Mouse (Mus musculus): ENCODE results near the gene Nova1. TPM values are rescaled to one million over a fixed set of nuclear protein-coding genes. Genes with fewer than 3 reads are reported as not detected.

Gene Nova1
- polyA plus RNA-seq (2014; fragmentation: Nextera tagmentation; extraction: Ambion mirVana), result 1.5 and 2.2 TPM in 2 replicates

DNA sequence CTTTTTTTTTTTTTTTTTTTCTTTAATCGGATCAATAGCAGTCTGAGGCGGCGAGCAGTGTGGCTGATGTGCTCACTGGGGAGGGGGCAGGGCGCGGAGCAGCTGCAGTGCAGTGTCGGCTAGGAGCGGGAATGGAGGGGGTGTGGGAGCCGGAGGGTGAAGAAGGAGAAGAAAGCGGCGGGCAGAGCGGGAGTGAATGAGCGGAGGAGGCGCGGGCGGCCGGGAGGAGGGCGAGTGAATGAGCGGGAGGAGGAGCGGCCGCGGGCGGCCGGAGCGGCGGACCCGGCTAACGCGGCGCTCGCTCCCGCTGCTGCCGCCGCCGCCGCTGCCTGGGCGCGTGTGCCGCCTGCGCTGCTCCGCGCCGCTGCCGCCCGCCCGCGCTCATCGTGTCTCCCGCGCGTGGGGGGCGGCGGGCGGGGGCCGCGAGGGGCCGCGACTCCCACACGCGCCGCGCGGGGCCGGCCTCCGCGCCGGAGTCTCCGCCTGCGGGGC, at the start of gene Nova1:
Gene Nova1 (minus strand): TSS at position 74 of the 492 bp plus-strand sequence.
- Histone ChIP-seq H3K4me3 (ENCODE audit: low read depth, low read length) (peak within 1 kb of the TSS; percentile 76), H3K4me1 (ENCODE audit: control insufficient read depth, insufficient read depth, low read length) (peaks cover 8% of the 10 kb centered on the region; the same call in 1 of the 2 replicates), H3K27ac (replicated peaks; ENCODE audit: low read depth, low read length) (peak within 1 kb of the TSS; percentile 84), H3K9ac (ENCODE audit: low read depth, low read length) (peak within 1 kb of the TSS; percentile 73), H3K4me2 (ENCODE audit: low read depth, low read length) (peak within 1 kb of the TSS; percentile 89), H3K27me3 (replicated peaks; ENCODE audit: control insufficient read depth, insufficient read depth, low read length) (peaks cover 23% of the 10 kb centered on the region), H3K9me3 (ENCODE audit: control insufficient read depth, low read length) (no peaks in the 10 kb centered on the region), H3K36me3 (ENCODE audit: control insufficient read depth, insufficient read depth, low read length) (no peaks in the 10 kb centered on the region)
- peak; percentile 82 for DNase-seq (ENCODE audit: low spot score)
- peak; percentile 86 for ATAC-seq (ENCODE audit: low read depth)
- under 1% methylated on average over 18 of the region's 68 CpGs for WGBS

- peaks cover 23% of the 10 kb centered on the region for H3K27me3 ChIP-seq (replicated peaks; ENCODE audit: control insufficient read depth, insufficient read depth, low read length)
- H3K27ac ChIP-seq (replicated peaks; ENCODE audit: low read depth, low read length), result peak overlapping the region; percentile 84
- no peaks in the 10 kb centered on the region for H3K36me3 ChIP-seq (ENCODE audit: control insufficient read depth, insufficient read depth, low read length)
- H3K9ac ChIP-seq (ENCODE audit: low read depth, low read length), result peak overlapping the region; percentile 73
- H3K4me3 ChIP-seq (ENCODE audit: low read depth, low read length), result peak overlapping the region; percentile 76
- peak overlapping the region; percentile 89 for H3K4me2 ChIP-seq (ENCODE audit: low read depth, low read length)
- DNase-seq (ENCODE audit: low spot score) (peak; percentile 92), ATAC-seq (ENCODE audit: low read depth) (peak; percentile 96)
- H3K9me3 ChIP-seq (ENCODE audit: control insufficient read depth, low read length), result no peaks in the 10 kb centered on the region
- peaks cover 8% of the 10 kb centered on the region; the same call in 1 of the 2 replicates for H3K4me1 ChIP-seq (ENCODE audit: control insufficient read depth, insufficient read depth, low read length)
- WGBS, result under 1% methylated on average over 47 of the region's 57 CpGs
Observed at GRCm38 (mm10) chr12:46819348-46820022, 756 bp upstream of the Nova1 start.

- H3K27me3 ChIP-seq (replicated peaks; ENCODE audit: control insufficient read depth, insufficient read depth, low read length), result peaks cover 23% of the 10 kb centered on the region
- peaks cover 8% of the 10 kb centered on the region; the same call in 1 of the 2 replicates for H3K4me1 ChIP-seq (ENCODE audit: control insufficient read depth, insufficient read depth, low read length)
- H3K27ac ChIP-seq (replicated peaks; ENCODE audit: low read depth, low read length), result peak overlapping the region; percentile 84
- peak overlapping the region; percentile 73 for H3K9ac ChIP-seq (ENCODE audit: low read depth, low read length)
- 1% methylated on average over 35 of the region's 61 CpGs for WGBS
- peak overlapping the region; percentile 76 for H3K4me3 ChIP-seq (ENCODE audit: low read depth, low read length)
- DNase-seq (ENCODE audit: low spot score) (peak; percentile 27), ATAC-seq (ENCODE audit: low read depth) (peak; percentile 20)
- no peaks in the 10 kb centered on the region for H3K36me3 ChIP-seq (ENCODE audit: control insufficient read depth, insufficient read depth, low read length)
- peak overlapping the region; percentile 89 for H3K4me2 ChIP-seq (ENCODE audit: low read depth, low read length)
- no peaks in the 10 kb centered on the region for H3K9me3 ChIP-seq (ENCODE audit: control insufficient read depth, low read length)
Observed at GRCm38 (mm10) chr12:46818021-46818855, 491 bp downstream of the Nova1 start.

GRCm38 (mm10) chr12:46817211-46817803, 1.4 kb downstream of the Nova1 start:
- no peaks in the 10 kb centered on the region for H3K36me3 ChIP-seq (ENCODE audit: control insufficient read depth, insufficient read depth, low read length)
- peak overlapping the region; percentile 89 for H3K4me2 ChIP-seq (ENCODE audit: low read depth, low read length)
- H3K27me3 ChIP-seq (replicated peaks; ENCODE audit: control insufficient read depth, insufficient read depth, low read length), result peaks cover 23% of the 10 kb centered on the region
- H3K9ac ChIP-seq (ENCODE audit: low read depth, low read length), result peak overlapping the region; percentile 73; the same call in 1 of the 2 replicates
- no peaks in the 10 kb centered on the region for H3K9me3 ChIP-seq (ENCODE audit: control insufficient read depth, low read length)
- H3K4me1 ChIP-seq (ENCODE audit: control insufficient read depth, insufficient read depth, low read length), result peaks cover 8% of the 10 kb centered on the region; the same call in 1 of the 2 replicates
- 11% methylated on average over 14 of the region's 14 CpGs for WGBS
- no peak overlapping the region for H3K27ac ChIP-seq (replicated peaks; ENCODE audit: low read depth, low read length)
- H3K4me3 ChIP-seq (ENCODE audit: low read depth, low read length), result peak overlapping the region; percentile 76
- ATAC-seq (ENCODE audit: low read depth), result no peak
- peak; percentile 19 for DNase-seq (ENCODE audit: low spot score)

- ATAC-seq (ENCODE audit: low read depth) (no peak), DNase-seq (ENCODE audit: low spot score) (no peak)
- Histone ChIP-seq H3K9ac (ENCODE audit: low read depth, low read length) (no peak overlapping the region), H3K27me3 (replicated peaks; ENCODE audit: control insufficient read depth, insufficient read depth, low read length) (peaks cover 22% of the 10 kb centered on the region), H3K27ac (replicated peaks; ENCODE audit: low read depth, low read length) (no peak overlapping the region), H3K4me2 (ENCODE audit: low read depth, low read length) (no peak overlapping the region), H3K9me3 (ENCODE audit: control insufficient read depth, low read length) (no peaks in the 10 kb centered on the region), H3K36me3 (ENCODE audit: control insufficient read depth, insufficient read depth, low read length) (no peaks in the 10 kb centered on the region), H3K4me1 (ENCODE audit: control insufficient read depth, insufficient read depth, low read length) (peaks cover 8% of the 10 kb centered on the region; the same call in 1 of the 2 replicates), H3K4me3 (ENCODE audit: low read depth, low read length) (no peak overlapping the region; the same call in 1 of the 2 replicates)
- 89% methylated on average over 3 of the region's 3 CpGs for WGBS
Observed at GRCm38 (mm10) chr12:46816291-46816690, 2.4 kb downstream of the Nova1 start.

DNA sequence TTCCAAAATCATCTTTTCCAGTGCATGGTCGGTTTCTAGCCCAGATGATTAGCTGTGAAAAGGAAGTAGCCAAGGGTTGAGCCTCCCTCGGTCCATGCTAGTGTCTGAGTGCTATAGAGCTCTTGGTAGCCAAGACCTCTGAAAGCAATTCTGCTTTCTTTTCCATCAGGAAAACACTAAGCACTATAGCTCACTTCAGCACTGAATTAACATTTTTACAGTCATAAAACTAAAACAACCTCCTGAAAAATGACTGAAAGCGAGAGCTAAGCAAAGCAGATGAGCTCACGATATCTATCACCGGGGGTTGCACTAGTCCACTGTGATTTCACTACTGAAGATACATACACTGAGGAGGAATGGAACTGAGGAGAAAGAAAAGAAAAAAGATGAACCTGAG, 3.0 kb downstream of the Nova1 start:
- H3K4me2 ChIP-seq (ENCODE audit: low read depth, low read length), result no peak overlapping the region
- H3K36me3 ChIP-seq (ENCODE audit: control insufficient read depth, insufficient read depth, low read length), result no peaks in the 10 kb centered on the region
- H3K4me3 ChIP-seq (ENCODE audit: low read depth, low read length), result no peak overlapping the region
- no peak overlapping the region for H3K27ac ChIP-seq (replicated peaks; ENCODE audit: low read depth, low read length)
- no peak overlapping the region for H3K9ac ChIP-seq (ENCODE audit: low read depth, low read length)
- no peak for ATAC-seq (ENCODE audit: low read depth)
- 79% methylated on average over 5 of the region's 5 CpGs for WGBS
- no peak for DNase-seq (ENCODE audit: low spot score)
- H3K4me1 ChIP-seq (ENCODE audit: control insufficient read depth, insufficient read depth, low read length), result peaks cover 8% of the 10 kb centered on the region; the same call in 1 of the 2 replicates
- no peaks in the 10 kb centered on the region for H3K9me3 ChIP-seq (ENCODE audit: control insufficient read depth, low read length)
- peaks cover 16% of the 10 kb centered on the region for H3K27me3 ChIP-seq (replicated peaks; ENCODE audit: control insufficient read depth, insufficient read depth, low read length)

DNA sequence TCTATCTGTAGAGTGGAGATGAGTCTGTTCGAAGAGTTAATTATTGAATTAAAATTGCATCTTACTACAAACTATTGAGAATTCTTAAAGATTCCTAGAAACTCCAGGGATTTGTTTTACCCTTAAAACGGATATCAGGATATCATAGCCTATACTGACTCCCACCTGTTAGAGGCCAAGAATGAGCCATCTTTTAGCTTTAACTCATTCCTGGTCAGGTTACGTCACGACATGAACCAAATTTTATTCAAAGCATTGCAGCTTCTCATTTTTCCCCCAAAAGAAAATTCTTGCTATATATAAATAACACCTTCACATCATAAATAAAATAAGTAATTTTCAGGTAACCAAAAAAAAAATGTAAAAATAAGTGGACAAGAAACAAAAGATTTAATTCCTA, 3.9 kb downstream of the Nova1 start:
- Histone ChIP-seq H3K9ac (ENCODE audit: low read depth, low read length) (no peak overlapping the region), H3K36me3 (ENCODE audit: control insufficient read depth, insufficient read depth, low read length) (no peaks in the 10 kb centered on the region), H3K27me3 (replicated peaks; ENCODE audit: control insufficient read depth, insufficient read depth, low read length) (peaks cover 15% of the 10 kb centered on the region), H3K4me1 (ENCODE audit: control insufficient read depth, insufficient read depth, low read length) (peaks cover 6% of the 10 kb centered on the region; the same call in 1 of the 2 replicates), H3K9me3 (ENCODE audit: control insufficient read depth, low read length) (no peaks in the 10 kb centered on the region), H3K27ac (replicated peaks; ENCODE audit: low read depth, low read length) (no peak overlapping the region), H3K4me3 (ENCODE audit: low read depth, low read length) (no peak overlapping the region), H3K4me2 (ENCODE audit: low read depth, low read length) (no peak overlapping the region)
- ATAC-seq (ENCODE audit: low read depth) (no peak), DNase-seq (ENCODE audit: low spot score) (no peak)
- 79% methylated on average over 4 of the region's 4 CpGs for WGBS

- H3K27me3 ChIP-seq (replicated peaks; ENCODE audit: control insufficient read depth, insufficient read depth, low read length), result no peaks in the 10 kb centered on the region
- H3K4me2 ChIP-seq (ENCODE audit: low read depth, low read length), result no peak overlapping the region
- H3K4me3 ChIP-seq (ENCODE audit: low read depth, low read length), result no peak overlapping the region
- no peak overlapping the region for H3K27ac ChIP-seq (replicated peaks; ENCODE audit: low read depth, low read length)
- H3K9me3 ChIP-seq (ENCODE audit: control insufficient read depth, low read length), result no peaks in the 10 kb centered on the region
- no peak overlapping the region for H3K9ac ChIP-seq (ENCODE audit: low read depth, low read length)
- DNase-seq (ENCODE audit: low spot score) (no peak), ATAC-seq (ENCODE audit: low read depth) (no peak)
- H3K4me1 ChIP-seq (ENCODE audit: control insufficient read depth, insufficient read depth, low read length), result no peaks in the 10 kb centered on the region
- WGBS, result 79% methylated on average over 1 of the region's 1 CpGs
- H3K36me3 ChIP-seq (ENCODE audit: control insufficient read depth, insufficient read depth, low read length), result no peaks in the 10 kb centered on the region
Observed at GRCm38 (mm10) chr12:46801311-46801710, 17.4 kb downstream of the Nova1 start.

Measured in embryonic facial prominence, embryonic 14.5 days (tissue).